Mouse (Mus musculus) embryo, embryonic 11 days (tissue): ENCODE results near the gene Brsk2.

Experiments
- DNase-seq: peaks from one replicate; pipeline ENCODE4 v3.0.0-alpha.2; 2015

Gene Brsk2

GRCm38 (mm10) chr7:142035048-142035811 lies 85.7 kb downstream of the Brsk2 start:
- DNase-seq: no peak

GRCm38 (mm10) chr7:142037553-142038170 lies 88.1 kb downstream of the Brsk2 start:
- DNase-seq: peak; percentile 75

GRCm38 (mm10) chr7:142040756-142041155 lies 91.2 kb downstream of the Brsk2 start:
- DNase-seq: no peak

- peak; percentile 7 for DNase-seq
Measured at GRCm38 (mm10) chr7:142045344-142045743, 95.8 kb downstream of the Brsk2 start.

- no peak for DNase-seq
Measured at GRCm38 (mm10) chr7:142045932-142046331, 96.4 kb downstream of the Brsk2 start.

- no peak for DNase-seq
Measured at GRCm38 (mm10) chr7:142050536-142050935, 101.0 kb downstream of the Brsk2 start.
